9 mouse cellular contexts compared by ENCODE assay signal in the genomic region with DNA sequence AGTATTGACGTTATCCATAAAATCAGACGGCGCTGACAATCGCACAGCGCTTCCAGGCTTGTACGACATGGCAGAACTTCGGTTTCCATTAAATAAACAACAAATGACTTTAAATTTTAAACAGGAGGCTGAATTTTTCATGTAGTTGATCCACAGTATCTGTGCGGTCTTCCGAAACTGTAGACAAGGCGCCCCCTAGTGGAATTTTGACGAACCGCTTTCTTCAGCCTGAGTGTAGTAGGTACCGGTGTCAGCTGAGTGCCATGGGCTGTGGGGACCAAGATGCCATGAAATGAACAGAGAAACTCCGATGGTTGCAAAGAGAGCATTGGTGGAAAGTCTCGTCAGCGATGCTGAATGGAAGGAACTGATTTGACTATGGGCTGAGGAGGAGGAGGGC. TPM values are rescaled to one million over a fixed set of nuclear protein-coding genes. Genes with fewer than 3 reads are reported as not detected.
DNase-seq lines count a peak whose midpoint lies in the region; ATAC-seq and TF ChIP-seq lines count a peak whose summit lies in the region.
"Had no signal": no experiment of that assay in that cellular context is flagged by ENCODE, and none has a peak within 500 bp of the region (broad histone marks: within the 10 kb centered on the region; RNA-seq: fewer than 3 reads in every experiment).

No protein-coding gene starts in this region.

- no peak for TF ChIP-seq POLR2A in brain, embryonic 14.5 days (IDR thresholded peaks at IDR 0.05; ENCODE audit: borderline replicate concordance, extremely low read depth, insufficient read depth, insufficient read length, poor library complexity, severe bottlenecking)

- H3K27me3 ChIP-seq in hindbrain, embryonic 10.5 days (ENCODE audit: insufficient read depth, poor library complexity, severe bottlenecking) = no peaks in the 10 kb centered on the region; the same call in 1 of the 2 replicates
- no peaks in the 10 kb centered on the region for H3K27me3 ChIP-seq in hindbrain, embryonic 13.5 days
- no peaks in the 10 kb centered on the region for H3K27me3 ChIP-seq in limb, embryonic 11.5 days (ENCODE audit: control insufficient read depth, insufficient read depth, low read length)

- ATAC-seq in hindbrain, embryonic 13.5 days (ENCODE audit: low FRiP score) = no peak
- no peak for ATAC-seq in limb, embryonic 11.5 days (ENCODE audit: insufficient number of reproducible peaks, low FRiP score, low TSS enrichment, low read depth)

- H3K4me2 ChIP-seq in hindbrain, embryonic 13.5 days = no peak overlapping the region
- no peak overlapping the region for H3K4me2 ChIP-seq in limb, embryonic 11.5 days (ENCODE audit: low read depth, severe bottlenecking)

- TF ChIP-seq CTCF in brain, embryonic 14.5 days (IDR thresholded peaks at IDR 0.05; ENCODE audit: borderline replicate concordance, extremely low read depth, insufficient read depth, insufficient read length) = peak; percentile 67; the same call in 1 of the 2 replicates

- H3K4me1 ChIP-seq in hindbrain, embryonic 10.5 days (replicated peaks) = 0 out of 2 replicates have a peak, but pooled peaks cover 10% of the 10 kb centered on the region
- peaks cover 11% of the 10 kb centered on the region; the same call in 1 of the 2 replicates for H3K4me1 ChIP-seq in hindbrain, embryonic 13.5 days (replicated peaks)
- H3K4me1 ChIP-seq in ES-E14 (ENCODE audit: control insufficient read depth in 2 of 2, insufficient read depth in 2 of 2, low read length in 2 of 2, poor library complexity in 1 of 2) = peaks cover 0 to 12% of the 10 kb centered on the region in 2 experiments; a peak in 2 of 4 replicates
- H3K4me1 ChIP-seq in limb, embryonic 11.5 days (ENCODE audit: control insufficient read depth, insufficient read depth, low read length) = peaks cover 6% of the 10 kb centered on the region; the same call in 1 of the 2 replicates

- H3K9me3 ChIP-seq in hindbrain, embryonic 10.5 days = no peaks in the 10 kb centered on the region
- H3K9me3 ChIP-seq in hindbrain, embryonic 13.5 days = no peaks in the 10 kb centered on the region
- H3K9me3 ChIP-seq in ES-E14 (ENCODE audit: control insufficient read depth, insufficient read depth, low read depth, low read length) = no peaks in the 10 kb centered on the region
- H3K9me3 ChIP-seq in limb, embryonic 11.5 days (ENCODE audit: control insufficient read depth, low read length) = no peaks in the 10 kb centered on the region

- intact Hi-C loops in gastrocnemius, postnatal 36 days (cut with DNase I) = no loop called here

- no peak overlapping the region for H3K27ac ChIP-seq in hindbrain, embryonic 10.5 days
- H3K27ac ChIP-seq in hindbrain, embryonic 13.5 days = no peak overlapping the region
- no peak overlapping the region for H3K27ac ChIP-seq in ES-E14 (ENCODE audit: insufficient read depth, low read depth, low read length, poor library complexity, severe bottlenecking)
- H3K27ac ChIP-seq in limb, embryonic 11.5 days (replicated peaks; ENCODE audit: low read depth, low read length) = no peak overlapping the region

- DNase-seq in hindbrain, embryonic 10.5 days (ENCODE audit: low spot score) = peak; percentile 44
- peak; percentile 65 for DNase-seq in ES-E14 (ENCODE audit: low read depth, low spot score)
- peak; percentile 69 for DNase-seq in brain, embryonic 14.5 days (ENCODE audit: low read depth)
- peak; percentile 15 to 76 for DNase-seq in kidney, adult 8-10 months
- DNase-seq in limb, embryonic 11.5 days (ENCODE audit: low spot score) = peak; percentile 64
- peak; percentile 64 for DNase-seq in right cerebral cortex, postnatal 14 days
- DNase-seq in gastrocnemius, postnatal 36 days = no peak

- in situ Hi-C loops in ES-E14 (cut with MboI; ENCODE audit: low sequenced_read_pairs in 2 of 2, unreplicated experiment in 2 of 2) = no loop called here

- H3K36me3 ChIP-seq in hindbrain, embryonic 10.5 days = no peaks in the 10 kb centered on the region
- H3K36me3 ChIP-seq in hindbrain, embryonic 13.5 days = no peaks in the 10 kb centered on the region
- H3K36me3 ChIP-seq in ES-E14 (ENCODE audit: control insufficient read depth, insufficient read depth, low read length, poor library complexity, severe bottlenecking) = no peaks in the 10 kb centered on the region
- no peaks in the 10 kb centered on the region for H3K36me3 ChIP-seq in limb, embryonic 11.5 days (ENCODE audit: control insufficient read depth, insufficient read depth, low read length)

- no peak overlapping the region for H3K9ac ChIP-seq in hindbrain, embryonic 13.5 days
- H3K9ac ChIP-seq in ES-E14 (ENCODE audit: insufficient read depth, low read depth, low read length, poor library complexity, severe bottlenecking) = no peak overlapping the region
- H3K9ac ChIP-seq in limb, embryonic 11.5 days (ENCODE audit: low read length) = no peak overlapping the region

- no peak overlapping the region for H3K4me3 ChIP-seq in hindbrain, embryonic 10.5 days
- no peak overlapping the region for H3K4me3 ChIP-seq in hindbrain, embryonic 13.5 days
- H3K4me3 ChIP-seq in ES-E14 (ENCODE audit: insufficient read depth in 1 of 2, low read depth in 1 of 2, low read length in 2 of 2, poor library complexity in 1 of 2, severe bottlenecking in 1 of 2) = no peak overlapping the region
- H3K4me3 ChIP-seq in limb, embryonic 11.5 days (ENCODE audit: low read depth, low read length) = no peak overlapping the region
- H3K4me3 ChIP-seq: erythroblast, embryonic 14.5 days had no signal

- WGBS in hindbrain, embryonic 10.5 days = 65% methylated on average over 16 of the region's 16 CpGs
- 66% methylated on average over 16 of the region's 16 CpGs for WGBS in hindbrain, embryonic 13.5 days
- 69% methylated on average over 16 of the region's 16 CpGs for WGBS in limb, embryonic 11.5 days

TF ChIP-seq in ES-E14, 5 proteins besides CTCF, POLR2A, EP300 and RAD21:
- TF ChIP-seq MAFK (IDR thresholded peaks at IDR 0.05; ENCODE audit: insufficient read depth, low read depth, low read length) = no peak
- no peak for TF ChIP-seq ZC3H11A (IDR thresholded peaks at IDR 0.05; ENCODE audit: borderline replicate concordance, low read depth, low read length)
- TF ChIP-seq CHD2 (IDR thresholded peaks at IDR 0.05; ENCODE audit: low read depth, low read length) = no peak
- TF ChIP-seq ZNF384 (IDR thresholded peaks at IDR 0.05; ENCODE audit: low read depth, low read length) = no peak
- TF ChIP-seq HCFC1 (IDR thresholded peaks at IDR 0.05; ENCODE audit: borderline replicate concordance, insufficient read depth, low read length) = no peak
TF ChIP-seq in ES-E14: peak in this region for 0.

RNA-seq across cellular contexts. Expression of gene Helb, which starts 17.8 kb away (rescaled TPM):
- polyA plus RNA-seq in hindbrain, embryonic 10.5 days (2016; fragmentation: Nextera tagmentation; extraction: Ambion mirVana) = 4.1 and 6.1 TPM in 2 replicates
- 2.9 and 3.8 TPM in 2 replicates for polyA plus RNA-seq in hindbrain, embryonic 13.5 days (2015; fragmentation: Nextera tagmentation; extraction: Ambion mirVana)
- 26.6 and 38.3 TPM in 2 replicates for total RNA-seq in ES-E14 (2012; rRNA removed)
- 3.6 and 4.7 TPM in 2 replicates for polyA plus RNA-seq in brain, embryonic 14.5 days (2012; rRNA removed)
- 5.5 and 6.2 TPM in 2 replicates for polyA plus RNA-seq in limb, embryonic 11.5 days (2014; fragmentation: Nextera tagmentation; extraction: Ambion mirVana)
- 1 to 10 TPM; 6.5 to 8.6 TPM for total RNA-seq in gastrocnemius, postnatal 36 days (2021)

Comparison
In these comparisons a context has a peak if more than half of its experiments do, and no peak if none do; other contexts are left out.
1. DNase-seq: peak in hindbrain, embryonic 10.5 days (single experiment), ES-E14 (single experiment), brain, embryonic 14.5 days (single experiment), kidney, adult 8-10 months (2 of 2), limb, embryonic 11.5 days (single experiment) and right cerebral cortex, postnatal 14 days (single experiment); none in gastrocnemius, postnatal 36 days (0 of 2).